Mouse (Mus musculus) R1 (cell line): ENCODE results near the gene Fbxl14.
A peak's percentile ranks its signal among the peaks of the same experiment; 100 is the strongest.

Experiments used
- DNase-seq: peaks from one replicate; pipeline ENCODE4 v3.0.0-alpha.2; 2018; ENCODE audit warnings: low read depth, low spot score

Fbxl14 gene

GRCm38 (mm10) chr6:119492630-119493014 is 13.2 kb downstream of the Fbxl14 start:
- DNase-seq: no peak

GRCm38 (mm10) chr6:119499271-119499670 is 19.8 kb downstream of the Fbxl14 start:
- peak; percentile 43 for DNase-seq

GRCm38 (mm10) chr6:119500086-119500485 is 20.6 kb downstream of the Fbxl14 start:
- no peak for DNase-seq

GRCm38 (mm10) chr6:119502031-119502430 is 22.6 kb downstream of the Fbxl14 start:
- DNase-seq: no peak

- no peak for DNase-seq
These were observed 25.3 kb downstream of the Fbxl14 start for GRCm38 (mm10) chr6:119504756-119505155.

- peak; percentile 48 for DNase-seq
These were observed 26.2 kb downstream of the Fbxl14 start for GRCm38 (mm10) chr6:119505525-119506225.

- no peak for DNase-seq
These were observed 28.8 kb downstream of the Fbxl14 start for GRCm38 (mm10) chr6:119508221-119508620.

- no peak for DNase-seq
These were observed 29.3 kb downstream of the Fbxl14 start for GRCm38 (mm10) chr6:119508634-119509375.

GRCm38 (mm10) chr6:119509437-119510037 is 30.1 kb downstream of the Fbxl14 start:
- DNase-seq: no peak

GRCm38 (mm10) chr6:119512701-119513100 is 33.2 kb downstream of the Fbxl14 start:
- DNase-seq: no peak

- DNase-seq: no peak
These were observed 34.0 kb downstream of the Fbxl14 start for GRCm38 (mm10) chr6:119513452-119513851.

GRCm38 (mm10) chr6:119514085-119514484 is 34.6 kb downstream of the Fbxl14 start:
- no peak for DNase-seq

GRCm38 (mm10) chr6:119520731-119521130 is 41.3 kb downstream of the Fbxl14 start:
- no peak for DNase-seq

GRCm38 (mm10) chr6:119521482-119521900 is 42.0 kb downstream of the Fbxl14 start:
- no peak for DNase-seq

- no peak for DNase-seq
These were observed 42.5 kb downstream of the Fbxl14 start for GRCm38 (mm10) chr6:119521931-119522391.

GRCm38 (mm10) chr6:119526498-119526897 is 47.0 kb downstream of the Fbxl14 start:
- DNase-seq: no peak

- no peak for DNase-seq
These were observed 50.2 kb downstream of the Fbxl14 start for GRCm38 (mm10) chr6:119529659-119530058.
